In genomic region chr3:105719979-105720378, GRCm38 (mm10) we compare ENCODE assay signal across 11 mouse cellular contexts.
"Had no signal": no experiment of that assay in that cellular context is flagged by ENCODE, and none has a peak within 500 bp of the region (broad histone marks: within the 10 kb centered on the region; RNA-seq: fewer than 3 reads in every experiment).

No protein-coding gene starts in this region.

- H3K4me3 ChIP-seq: limb, embryonic 15.5 days; liver, embryonic 13.5 days; midbrain, embryonic 13.5 days; neural tube, embryonic 15.5 days; stomach, embryonic 15.5 days had no signal

- ATAC-seq: midbrain, embryonic 13.5 days had no signal

- H3K27ac ChIP-seq: limb, embryonic 15.5 days; liver, embryonic 13.5 days; midbrain, embryonic 13.5 days; neural tube, embryonic 15.5 days; stomach, embryonic 15.5 days had no signal

- H3K4me2 ChIP-seq: limb, embryonic 15.5 days; liver, embryonic 13.5 days; midbrain, embryonic 13.5 days; neural tube, embryonic 15.5 days; stomach, embryonic 15.5 days had no signal

- H3K9ac ChIP-seq: limb, embryonic 15.5 days; liver, embryonic 13.5 days; midbrain, embryonic 13.5 days; neural tube, embryonic 15.5 days; stomach, embryonic 15.5 days had no signal

- H3K36me3 ChIP-seq: midbrain, embryonic 13.5 days; neural tube, embryonic 15.5 days; stomach, embryonic 15.5 days had no signal

- H3K9me3 ChIP-seq: limb, embryonic 15.5 days; liver, embryonic 13.5 days; midbrain, embryonic 13.5 days; neural tube, embryonic 15.5 days; stomach, embryonic 15.5 days had no signal

- DNase-seq: kidney, adult 11 months; kidney, postnatal 10 days; kidney, postnatal 4 days; layer of hippocampus, postnatal 36 days; liver, embryonic 13.5 days; lung, adult 18-20 months; thymus, postnatal 36 days had no signal

- H3K27me3 ChIP-seq: limb, embryonic 15.5 days; midbrain, embryonic 13.5 days; neural tube, embryonic 15.5 days; stomach, embryonic 15.5 days had no signal
